Mouse (Mus musculus) liver, embryonic 14.5 days (tissue): ENCODE results near the gene Aagab. TPM values are rescaled to one million over a fixed set of nuclear protein-coding genes. Genes with fewer than 3 reads are reported as not detected.
A peak's percentile ranks its signal among the peaks of the same experiment; 100 is the strongest.

Experiments
- ATAC-seq: fragments of 200-750 bp; cut with Nextera tagmentation; 2 replicates; pipeline ENCODE4 v1.8.0; 2017; ENCODE audit warnings: moderate number of reproducible peaks, mild to moderate bottlenecking, moderate library complexity; ENCODE audit not compliant: insufficient read depth
- DNase-seq, 3 experiments: peaks; one replicate each; pipeline ENCODE4 v3.0.0-alpha.2; 2012 to 2013; ENCODE audit warnings: low read depth in 3 of 3, low spot score in 3 of 3
- H3K27ac ChIP-seq: fragments of 300-500 bp; sonication (generic); 2 replicates; pipeline ENCODE4 v1.5.1; 2014; ENCODE audit warnings: moderate library complexity, mild to moderate bottlenecking, control low read depth, inconsistent platforms
- H3K27me3 ChIP-seq: fragments of 300-500 bp; sonication (generic); 2 replicates; pipeline ENCODE4 v1.6.1; 2014; ENCODE audit warnings: mild to moderate bottlenecking, low read length, moderate library complexity; ENCODE audit not compliant: control insufficient read depth, insufficient read depth
- H3K36me3 ChIP-seq: fragments of 300-500 bp; sonication (generic); replicated peaks from 2 replicates; pipeline ENCODE4 v1.6.1; 2014; ENCODE audit warnings: low read depth; ENCODE audit not compliant: control insufficient read depth, insufficient read depth
- H3K4me1 ChIP-seq, 2 experiments: fragments of 200-500 bp in 1 of 2; fragments of 300-500 bp in 1 of 2; sonication (generic) in 1 of 2; replicated peaks; 2 replicates each; pipeline ENCODE4 v1.6.1; 2012 to 2014; ENCODE audit warnings: antibody characterized with exemption in 1 of 2, inconsistent platforms in 1 of 2, low read length in 1 of 2; ENCODE audit not compliant: control insufficient read depth in 2 of 2, insufficient read depth in 2 of 2
- H3K4me2 ChIP-seq: fragments of 300-500 bp; sonication (generic); 2 replicates; pipeline ENCODE4 v1.6.1; 2014; ENCODE audit warnings: low read depth, mild to moderate bottlenecking, control low read depth, moderate library complexity
- H3K4me3 ChIP-seq, 2 experiments: fragments of 200-500 bp in 1 of 2; fragments of 300-500 bp in 1 of 2; sonication (generic) in 1 of 2; 2 replicates each; pipeline ENCODE4 v1.5.1; 2012 to 2014; ENCODE audit warnings: low read depth in 2 of 2, low read length in 2 of 2, mild to moderate bottlenecking in 2 of 2, control low read depth in 1 of 2, inconsistent platforms in 1 of 2, moderate library complexity in 1 of 2; ENCODE audit not compliant: insufficient read depth in 1 of 2
- H3K9ac ChIP-seq: fragments of 300-500 bp; sonication (generic); replicated peaks from 2 replicates; pipeline ENCODE4 v1.6.1; 2014; ENCODE audit warnings: mild to moderate bottlenecking, control low read depth, moderate library complexity
- H3K9me3 ChIP-seq: fragments of 300-500 bp; sonication (generic); 2 replicates; pipeline ENCODE4 v1.6.1; 2016; ENCODE audit warnings: low read length, mixed read lengths; ENCODE audit not compliant: control insufficient read depth
- CTCF ChIP-seq: IDR thresholded peaks from 2 replicates; pipeline ENCODE4 v1.5.1; 2016; ENCODE audit warnings: antibody characterized with exemption, low read depth, control low read depth
- EP300 ChIP-seq: IDR thresholded peaks from 2 replicates; pipeline ENCODE4 v1.6.1; 2016; ENCODE audit warnings: antibody characterized with exemption, low read depth
- whole genome bisulfite sequencing: fragments of 180-500 bp; shearing (Covaris S2); extraction: QIAGEN DNeasy Blood & Tissue Kit; methylation state at CpG from one replicate; pipeline ENCODE4 v1.1.7; 2014; ENCODE audit not compliant: insufficient replicate concordance; 5-methylcytosine and 5-hydroxymethylcytosine counted together
- polyA plus RNA-seq, 2 experiments: library from polyadenylated mRNA; depleted of rRNA in 1 of 2; stranded (reverse) in 1 of 2; unstranded in 1 of 2; fragments of >200 nt; fragmentation: Nextera tagmentation in 1 of 2; extraction: Ambion mirVana in 1 of 2; gene quantifications; 2 replicates each; pipeline versions ENCODE4 v1.2.1 to v1.2.3; 2012 to 2014

Aagab gene
- polyA plus RNA-seq, 2 experiments, result 6.9 to 15.0 TPM

GRCm38 (mm10) chr9:63672797-63673493 lies 70.5 kb downstream of the Aagab start:
- ATAC-seq, result no peak
- Histone ChIP-seq H3K4me2 (no peak overlapping the region), H3K36me3 (no peaks in the 10 kb centered on the region), H3K27ac (no peak overlapping the region), H3K4me1 (peaks cover 0 to 20% of the 10 kb centered on the region in 2 experiments; a peak in 1 of 4 replicates), H3K9ac (no peak overlapping the region), H3K4me3 (no peak overlapping the region), H3K9me3 (no peaks in the 10 kb centered on the region), H3K27me3 (no peaks in the 10 kb centered on the region)
- no peak for DNase-seq
- TF ChIP-seq EP300 (no peak), CTCF (no peak)
- WGBS, result 29% methylated on average over 8 of the region's 8 CpGs

GRCm38 (mm10) chr9:63673494-63673805 lies 71.0 kb downstream of the Aagab start:
- Histone ChIP-seq H3K36me3 (no peaks in the 10 kb centered on the region), H3K4me3 (no peak overlapping the region), H3K27ac (no peak overlapping the region), H3K9me3 (no peaks in the 10 kb centered on the region), H3K4me2 (no peak overlapping the region), H3K9ac (no peak overlapping the region), H3K27me3 (no peaks in the 10 kb centered on the region), H3K4me1 (peaks cover 0 to 23% of the 10 kb centered on the region in 2 experiments; a peak in 2 of 4 replicates)
- 53% methylated on average over 3 of the region's 3 CpGs for WGBS
- no peak for TF ChIP-seq EP300
- no peak for TF ChIP-seq CTCF
- ATAC-seq, result no peak
- DNase-seq, result no peak

- Histone ChIP-seq H3K4me2 (no peak overlapping the region), H3K27ac (no peak overlapping the region), H3K4me1 (peaks cover 0 to 20% of the 10 kb centered on the region in 2 experiments; a peak in 2 of 4 replicates), H3K36me3 (no peaks in the 10 kb centered on the region), H3K9ac (no peak overlapping the region), H3K27me3 (no peaks in the 10 kb centered on the region), H3K9me3 (no peaks in the 10 kb centered on the region), H3K4me3 (no peak overlapping the region)
- DNase-seq, result no peak
- ATAC-seq, result no peak
- 55% methylated on average over 10 of the region's 10 CpGs for WGBS
- no peak for TF ChIP-seq EP300
- no peak for TF ChIP-seq CTCF
Observed at GRCm38 (mm10) chr9:63674613-63675012, 72.2 kb downstream of the Aagab start.

- H3K27ac ChIP-seq, result no peak overlapping the region
- no peak overlapping the region for H3K9ac ChIP-seq
- no peak overlapping the region for H3K4me2 ChIP-seq
- no peaks in the 10 kb centered on the region for H3K27me3 ChIP-seq
- ATAC-seq (no peak), DNase-seq (no peak)
- no peaks in the 10 kb centered on the region for H3K36me3 ChIP-seq
- H3K4me3 ChIP-seq, result no peak overlapping the region
- WGBS, result 65% methylated on average over 3 of the region's 3 CpGs
- H3K9me3 ChIP-seq, result no peaks in the 10 kb centered on the region
- peaks cover 0 to 17% of the 10 kb centered on the region in 2 experiments; a peak in 3 of 4 replicates for H3K4me1 ChIP-seq
- TF ChIP-seq EP300 (no peak), CTCF (no peak)
Observed at GRCm38 (mm10) chr9:63677621-63678020, 75.2 kb downstream of the Aagab start.

GRCm38 (mm10) chr9:63678076-63678475 lies 75.6 kb downstream of the Aagab start:
- H3K9me3 ChIP-seq, result no peaks in the 10 kb centered on the region
- TF ChIP-seq EP300 (no peak), CTCF (no peak)
- H3K9ac ChIP-seq, result no peak overlapping the region
- H3K27me3 ChIP-seq, result no peaks in the 10 kb centered on the region
- H3K4me2 ChIP-seq, result no peak overlapping the region
- H3K27ac ChIP-seq, result no peak overlapping the region
- no peaks in the 10 kb centered on the region for H3K36me3 ChIP-seq
- ATAC-seq, result no peak
- DNase-seq, result peak in 1 of 3 experiments; percentile 28
- H3K4me1 ChIP-seq, result peaks cover 0 to 17% of the 10 kb centered on the region in 2 experiments; a peak in 3 of 4 replicates
- no peak overlapping the region for H3K4me3 ChIP-seq
- WGBS, result 43% methylated on average over 1 of the region's 1 CpGs
